Mouse (Mus musculus) brain, embryonic 14.5 days (tissue): ENCODE results near the gene Akap1.
"Not testable (repeated sequence)": the region's sequence is repeated elsewhere in the genome, so short reads cannot be mapped to it uniquely, and the experiment has no call there.

Source experiments
- CTCF ChIP-seq: fragments of 200-500 bp; IDR thresholded peaks from 2 replicates; pipeline ENCODE4 v1.5.1; 2012; ENCODE audit warnings: inconsistent platforms, mild to moderate bottlenecking, moderate library complexity, borderline replicate concordance; ENCODE audit not compliant: insufficient read depth, insufficient read length; ENCODE audit errors: extremely low read depth
- POLR2A ChIP-seq: fragments of 200-500 bp; IDR thresholded peaks from 2 replicates; pipeline ENCODE4 v1.6.1; 2012; ENCODE audit warnings: mild to moderate bottlenecking, inconsistent platforms, borderline replicate concordance; ENCODE audit not compliant: poor library complexity, insufficient read depth, insufficient read length, severe bottlenecking; ENCODE audit errors: extremely low read depth

GRCm38 (mm10) chr11:88894279-88894678 lies 29.9 kb upstream of the Akap1 start:
- not testable (repeated sequence) for TF ChIP-seq CTCF, POLR2A
